Comparison of ENCODE assay signal across 11 mouse cellular contexts in genomic region chr10:25145851-25146250, GRCm38 (mm10).
DNase-seq lines count a peak whose midpoint lies in the region; ATAC-seq and TF ChIP-seq lines count a peak whose summit lies in the region.
"Had no signal": no experiment of that assay in that cellular context is flagged by ENCODE, and none has a peak within 500 bp of the region (broad histone marks: within the 10 kb centered on the region; RNA-seq: fewer than 3 reads in every experiment).

No protein-coding gene starts in this region.

- H3K27me3 ChIP-seq in heart, embryonic 10.5 days (ENCODE audit: insufficient read depth, poor library complexity, severe bottlenecking), result no peaks in the 10 kb centered on the region
- H3K27me3 ChIP-seq in E14TG2a.4 (ENCODE audit: insufficient read depth, low read length), result peaks cover 12% of the 10 kb centered on the region
- no peaks in the 10 kb centered on the region for H3K27me3 ChIP-seq in hindbrain, embryonic 14.5 days (ENCODE audit: control insufficient read depth, insufficient read depth, low read length)
- H3K27me3 ChIP-seq in liver, embryonic 15.5 days, result no peaks in the 10 kb centered on the region
- H3K27me3 ChIP-seq: limb, embryonic 15.5 days had no signal

- no peak overlapping the region for H3K27ac ChIP-seq in heart, embryonic 10.5 days
- H3K27ac ChIP-seq in hindbrain, embryonic 14.5 days, result peak overlapping the region; percentile 29
- H3K27ac ChIP-seq in liver, embryonic 15.5 days (replicated peaks), result no peak overlapping the region
- H3K27ac ChIP-seq: limb, embryonic 15.5 days had no signal

- TF ChIP-seq CTCF in E14TG2a.4 (conservative IDR thresholded peaks at IDR 0.05; ENCODE audit: low read length), result no peak

- WGBS in heart, embryonic 10.5 days, result 73% methylated on average over 12 of the region's 12 CpGs
- WGBS in hindbrain, embryonic 14.5 days, result 65% methylated on average over 12 of the region's 12 CpGs
- 70% methylated on average over 12 of the region's 12 CpGs for WGBS in liver, embryonic 15.5 days (ENCODE audit: insufficient replicate concordance)

- H3K36me3 ChIP-seq in heart, embryonic 10.5 days, result no peaks in the 10 kb centered on the region
- no peaks in the 10 kb centered on the region for H3K36me3 ChIP-seq in E14TG2a.4 (ENCODE audit: insufficient read depth, low read length)
- H3K36me3 ChIP-seq in hindbrain, embryonic 14.5 days (replicated peaks; ENCODE audit: control insufficient read depth, insufficient read depth), result no peaks in the 10 kb centered on the region
- no peaks in the 10 kb centered on the region for H3K36me3 ChIP-seq in liver, embryonic 15.5 days (replicated peaks)
- H3K36me3 ChIP-seq: limb, embryonic 15.5 days had no signal

- H3K4me1 ChIP-seq in heart, embryonic 10.5 days, result peaks cover 9% of the 10 kb centered on the region; the same call in 1 of the 2 replicates
- peaks cover 20% of the 10 kb centered on the region for H3K4me1 ChIP-seq in E14TG2a.4 (replicated peaks; ENCODE audit: low read depth, low read length)
- H3K4me1 ChIP-seq in hindbrain, embryonic 14.5 days (replicated peaks; ENCODE audit: control insufficient read depth, insufficient read depth, low read length), result peaks cover 15% of the 10 kb centered on the region; the same call in 1 of the 2 replicates
- H3K4me1 ChIP-seq in liver, embryonic 15.5 days (replicated peaks), result peaks cover 10% of the 10 kb centered on the region; the same call in 1 of the 2 replicates
- H3K4me1 ChIP-seq: limb, embryonic 15.5 days had no signal

- H3K9ac ChIP-seq in hindbrain, embryonic 14.5 days, result 0 out of 2 replicates have a peak overlapping the region, but pooled peaks have one; percentile 13
- H3K9ac ChIP-seq in liver, embryonic 15.5 days, result no peak overlapping the region
- H3K9ac ChIP-seq: limb, embryonic 15.5 days had no signal

- peak; percentile 56 for DNase-seq in heart, embryonic 10.5 days (ENCODE audit: low spot score)
- DNase-seq in heart, adult 8-10 months (ENCODE audit: low spot score), result no peak
- DNase-seq in hindbrain, embryonic 14.5 days (ENCODE audit: low spot score), result no peak
- DNase-seq in cerebellum, adult 11 months, result no peak
- DNase-seq in cerebellum, postnatal 4 days (ENCODE audit: low spot score in 2 of 2), result no peak
- no peak for DNase-seq in cerebellum, postnatal 10 days
- DNase-seq: adrenal gland, adult 2 months; B cell, adult 2 months had no signal

- 0 out of 2 replicates have a peak, but pooled peaks have one; percentile 39 for ATAC-seq in hindbrain, embryonic 14.5 days (ENCODE audit: low FRiP score)
- ATAC-seq in liver, embryonic 15.5 days (ENCODE audit: insufficient read depth), result no peak

- H3K4me3 ChIP-seq in heart, embryonic 10.5 days, result no peak overlapping the region
- peak overlapping the region; percentile 41; the same call in 1 of the 2 replicates for H3K4me3 ChIP-seq in E14TG2a.4 (replicated peaks; ENCODE audit: low read length)
- H3K4me3 ChIP-seq in hindbrain, embryonic 14.5 days (replicated peaks; ENCODE audit: low read length), result no peak overlapping the region
- H3K4me3 ChIP-seq in liver, embryonic 15.5 days (replicated peaks), result no peak overlapping the region
- H3K4me3 ChIP-seq: limb, embryonic 15.5 days had no signal

- peak overlapping the region; percentile 30 for H3K4me2 ChIP-seq in hindbrain, embryonic 14.5 days (replicated peaks)
- H3K4me2 ChIP-seq in liver, embryonic 15.5 days, result peak overlapping the region; percentile 36; the same call in 1 of the 2 replicates
- H3K4me2 ChIP-seq: limb, embryonic 15.5 days had no signal

- H3K9me3 ChIP-seq in heart, embryonic 10.5 days, result no peaks in the 10 kb centered on the region
- H3K9me3 ChIP-seq in E14TG2a.4 (ENCODE audit: low read length), result no peaks in the 10 kb centered on the region
- H3K9me3 ChIP-seq in hindbrain, embryonic 14.5 days (ENCODE audit: control insufficient read depth, low read length), result no peaks in the 10 kb centered on the region
- no peaks in the 10 kb centered on the region for H3K9me3 ChIP-seq in liver, embryonic 15.5 days (replicated peaks)
- H3K9me3 ChIP-seq: limb, embryonic 15.5 days had no signal
